Mouse (Mus musculus): ENCODE results near the gene Idua. TPM values are rescaled to one million over a fixed set of nuclear protein-coding genes. Genes with fewer than 3 reads are reported as not detected.

Idua gene
- polyA plus RNA-seq (2017; shearing (Covaris generic)): 50.5 TPM

DNA sequence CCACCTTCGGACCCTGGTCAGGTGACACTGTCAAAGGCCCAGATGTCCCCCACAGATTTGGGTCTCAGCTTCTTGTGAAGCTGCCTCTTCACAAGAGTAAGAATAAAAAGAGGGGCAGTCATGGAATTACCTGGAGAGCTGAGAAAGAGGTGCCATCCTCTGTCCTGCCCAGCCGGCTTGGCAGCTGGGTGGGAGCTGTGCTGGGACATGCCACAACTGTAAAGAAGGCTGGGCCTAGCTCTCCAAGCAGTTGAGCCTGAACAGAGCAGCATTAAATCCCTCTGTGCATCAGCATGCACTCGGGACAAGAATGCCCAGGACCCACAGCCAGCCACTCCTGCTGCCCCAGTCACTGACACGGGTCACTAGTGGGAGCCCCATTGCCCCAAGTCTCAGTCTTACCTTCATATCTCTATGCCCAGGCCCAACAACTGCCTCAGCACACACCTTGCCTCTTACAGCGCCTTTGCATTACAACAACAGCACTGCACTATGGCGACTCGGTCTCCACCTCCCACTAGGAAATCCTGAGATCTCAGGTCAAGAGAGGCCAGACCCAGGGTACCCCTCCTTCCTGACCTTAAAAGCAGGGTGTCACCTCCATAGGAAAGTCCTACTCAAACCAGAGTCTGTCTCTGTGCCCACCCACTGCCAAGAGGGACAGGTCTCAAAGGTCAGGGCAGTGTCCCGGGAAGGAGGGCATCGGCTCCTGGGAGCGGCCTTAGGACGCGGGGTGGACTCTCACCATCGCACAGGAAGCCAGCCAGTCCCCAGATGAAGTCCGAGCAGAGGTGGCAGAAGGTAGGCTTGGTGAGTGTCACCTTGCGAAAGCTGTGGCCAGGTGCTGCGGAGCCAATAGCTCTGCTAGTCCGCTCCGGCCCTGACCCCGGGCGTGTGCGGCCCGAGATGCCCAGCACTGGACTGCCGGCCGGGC is at the start of gene Idua:
TSS of gene Idua (plus strand) at position 634 of the 934 bp plus-strand sequence.

DNA sequence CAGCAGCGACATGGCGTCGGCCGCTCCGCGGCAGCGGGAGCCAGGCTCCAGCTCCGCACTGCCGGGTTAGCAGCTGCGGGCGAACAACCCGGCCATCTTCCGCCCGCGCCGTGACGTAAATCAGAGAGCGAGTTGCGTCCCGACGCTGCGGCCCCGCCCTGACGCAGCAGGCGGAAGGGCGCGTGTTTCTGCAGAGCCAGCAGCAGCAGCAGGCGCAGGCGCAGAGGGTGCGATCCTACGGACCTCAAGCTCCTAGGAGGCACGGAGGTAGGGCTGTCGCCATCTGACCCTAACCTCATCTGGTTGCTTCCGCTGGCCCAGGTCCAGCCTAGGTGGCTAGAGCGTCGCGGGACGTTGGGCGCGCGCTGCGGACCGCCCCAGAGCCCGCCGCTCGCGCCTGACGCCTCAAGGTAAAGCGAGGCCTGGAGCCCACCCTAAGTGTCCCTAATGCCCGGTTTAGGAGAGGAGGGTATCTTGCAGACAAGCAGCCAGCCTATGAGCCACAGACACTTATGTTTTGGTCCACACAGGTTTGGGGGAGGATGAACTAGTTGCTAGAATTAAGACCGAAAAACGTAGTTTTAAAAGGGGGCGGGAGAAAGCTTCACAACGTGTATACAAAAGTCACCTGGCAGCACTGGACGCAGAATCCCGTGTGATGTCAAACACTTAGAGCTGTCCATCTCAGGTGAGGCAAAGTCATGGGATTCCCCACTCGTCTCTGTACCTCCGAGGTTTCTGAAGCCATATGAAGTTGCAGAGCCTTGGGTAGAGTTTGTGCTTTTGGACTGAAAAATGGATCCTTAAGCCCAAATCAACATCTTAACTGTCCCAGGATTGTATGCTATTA is 30.3 kb upstream of the Idua start, which contains the start of the genes Gak and Tmem175:
TSS of gene Gak (minus strand) at position 122 of the 850 bp plus-strand sequence.
TSS of gene Tmem175 (plus strand) at position 137 of the 850 bp plus-strand sequence.

DNA sequence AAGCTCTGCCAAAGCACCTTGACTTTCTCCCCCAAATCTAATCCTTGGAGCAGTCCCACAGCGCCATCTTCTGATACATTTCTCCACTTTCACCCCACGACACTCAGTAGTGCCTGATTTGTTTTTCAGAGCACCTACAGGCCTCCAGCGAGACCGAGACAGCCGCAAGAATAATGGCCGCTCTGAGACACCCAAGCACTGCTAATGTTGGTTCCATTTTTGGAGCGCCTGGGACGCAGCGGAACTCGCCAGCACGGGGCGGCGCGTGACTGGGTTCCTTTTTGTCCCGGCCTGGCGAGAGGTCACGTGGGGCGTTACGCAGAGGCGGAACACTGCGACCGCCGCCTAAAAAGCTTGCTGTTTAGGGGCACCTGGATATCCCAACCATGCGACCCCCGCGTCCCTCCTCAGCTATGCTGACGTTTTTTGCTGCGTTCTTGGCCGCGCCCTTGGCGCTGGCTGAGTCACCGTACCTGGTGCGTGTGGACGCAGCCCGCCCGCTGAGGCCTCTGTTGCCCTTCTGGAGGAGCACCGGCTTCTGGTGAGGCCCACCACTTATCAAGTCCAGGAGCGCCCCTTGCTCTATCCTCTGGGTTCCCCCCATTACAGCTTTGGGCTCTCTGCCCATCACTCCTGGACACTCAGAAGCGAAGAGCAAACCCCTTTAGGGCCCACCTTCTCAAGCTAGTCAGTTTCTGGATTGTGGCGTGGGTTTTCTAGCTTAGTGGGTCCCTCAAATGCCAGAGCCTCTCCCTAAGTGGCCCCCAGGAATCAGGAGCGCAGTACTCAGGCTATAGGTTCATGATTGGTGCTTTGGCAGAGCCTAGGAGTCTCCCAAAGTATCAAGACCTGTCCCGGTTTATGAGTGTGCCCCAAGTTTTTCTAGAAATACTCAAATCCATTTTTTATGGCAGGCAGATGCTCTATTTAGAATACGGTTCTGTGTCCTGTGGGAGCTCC is 9.1 kb downstream of the Idua start, which contains the start of gene Dgkq:
TSS of gene Dgkq (minus strand) at position 696 of the 960 bp plus-strand sequence.

DNA sequence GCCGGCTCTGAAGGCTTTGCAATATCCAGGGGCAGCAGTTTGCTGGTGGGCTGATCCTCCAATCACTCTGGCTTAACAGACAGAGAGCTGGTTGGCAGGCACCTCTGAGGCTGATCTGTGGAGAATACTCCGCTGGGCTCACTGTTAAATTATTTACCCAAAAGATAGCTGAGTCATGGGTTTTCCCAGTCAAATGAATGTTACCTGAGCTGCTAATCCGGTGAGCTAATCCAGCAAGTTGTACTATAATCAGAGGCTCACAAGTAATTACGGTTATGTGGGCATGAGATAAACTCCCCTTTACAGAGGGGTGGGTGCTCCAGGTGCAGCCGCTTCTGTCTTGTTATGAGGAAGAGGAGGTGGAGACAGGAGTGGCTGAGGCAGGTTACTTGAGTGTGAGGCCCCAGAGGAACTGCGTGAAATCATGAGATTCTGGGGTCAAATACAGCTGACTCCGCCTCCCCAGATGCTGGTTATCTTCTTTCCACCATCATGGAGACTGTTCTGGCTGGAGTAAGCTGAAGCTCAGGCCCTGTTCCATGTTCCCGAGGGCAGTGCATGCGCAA is 15.2 kb downstream of the Idua start, which contains the start of gene Slc26a1:
TSS of gene Slc26a1 (minus strand) at position 319 of the 566 bp plus-strand sequence.

DNA sequence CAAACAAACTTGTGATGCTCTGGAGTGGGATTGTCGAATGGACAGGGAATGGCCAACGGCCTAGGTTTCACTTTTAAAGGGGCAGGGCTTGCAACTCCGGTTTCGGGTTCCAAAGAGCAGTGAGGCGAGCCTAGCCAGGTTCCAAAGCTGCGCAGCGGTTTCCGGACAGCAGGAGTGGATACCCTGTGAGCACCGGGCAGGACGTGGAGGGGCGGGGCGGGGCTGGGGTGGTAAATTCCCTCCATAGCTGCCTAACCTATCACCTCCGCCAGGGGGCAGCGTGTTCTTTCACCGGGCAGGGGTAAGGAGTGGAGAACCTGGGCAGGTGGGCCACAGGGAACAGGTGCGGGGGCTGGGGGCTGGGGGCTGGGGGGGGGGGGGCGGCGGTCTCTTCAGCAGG is 32.1 kb downstream of the Idua start, which contains the start of gene Fgfrl1:
TSS of gene Fgfrl1 (plus strand) at position 112 of the 400 bp plus-strand sequence.

Other genes with a start within 250 kb of the Idua start
- gene Atp5k, start 225.9 kb upstream of the Idua start, polyA plus RNA-seq (2017; shearing (Covaris generic)): 197 TPM
- gene Mfsd7a, start 211.4 kb upstream of the Idua start, polyA plus RNA-seq (2017; shearing (Covaris generic)): not detected
- 16.6 TPM for gene Pcgf3, start 199.1 kb upstream of the Idua start, polyA plus RNA-seq (2017; shearing (Covaris generic))
- not detected for gene Cplx1, start 110.3 kb upstream of the Idua start, polyA plus RNA-seq (2017; shearing (Covaris generic))
- 153 TPM for gene Gak, start 30.6 kb upstream of the Idua start, polyA plus RNA-seq (2017; shearing (Covaris generic))
- gene Tmem175, start 30.6 kb upstream of the Idua start, polyA plus RNA-seq (2017; shearing (Covaris generic)): 42.7 TPM
- 15.6 TPM for gene Dgkq, start 9.3 kb downstream of the Idua start, polyA plus RNA-seq (2017; shearing (Covaris generic))
- gene Slc26a1, start 15.2 kb downstream of the Idua start, polyA plus RNA-seq (2017; shearing (Covaris generic)): 0.12 TPM
- gene Fgfrl1, start 32.1 kb downstream of the Idua start, polyA plus RNA-seq (2017; shearing (Covaris generic)): not detected
- not detected for gene Rnf212, start 114.7 kb downstream of the Idua start, polyA plus RNA-seq (2017; shearing (Covaris generic))
- not detected for gene Tmed11, start 135.0 kb downstream of the Idua start, polyA plus RNA-seq (2017; shearing (Covaris generic))
- not detected for gene Vmn2r8, start 148.5 kb downstream of the Idua start, polyA plus RNA-seq (2017; shearing (Covaris generic))
- not detected for gene Vmn2r9, start 192.3 kb downstream of the Idua start, polyA plus RNA-seq (2017; shearing (Covaris generic))

Measured in activated CD4-positive, CD25-positive, alpha-beta regulatory T cell, adult 9 weeks (primary cell).